Mouse (Mus musculus) myocyte (in vitro differentiated cells): Measurements from ENCODE around the gene Tdrd6.

ENCODE experiments used
- MAX ChIP-seq: IDR thresholded peaks from one replicate; pipeline ENCODE4 v1.6.1; 2011; ENCODE audit warnings: low read depth, mild to moderate bottlenecking, control low read depth
- MYOG ChIP-seq, 3 experiments: IDR thresholded peaks; one replicate each; pipeline ENCODE4 v1.6.1; 2011; ENCODE audit warnings: control low read depth in 2 of 3, low read depth in 2 of 3, mild to moderate bottlenecking in 2 of 3; ENCODE audit not compliant: insufficient read length in 2 of 3, control insufficient read depth in 1 of 3, insufficient read depth in 1 of 3
- POLR2A ChIP-seq: IDR thresholded peaks from one replicate; pipeline ENCODE4 v1.6.1; 2011; ENCODE audit warnings: low read depth, mild to moderate bottlenecking, control low read depth, moderate library complexity; ENCODE audit not compliant: insufficient read length
- POLR2AphosphoS2 ChIP-seq: IDR thresholded peaks from one replicate; pipeline ENCODE4 v1.6.1; 2011; ENCODE audit warnings: low read depth, control low read depth; ENCODE audit not compliant: insufficient read length
- REST ChIP-seq: IDR thresholded peaks from one replicate; pipeline ENCODE4 v1.6.1; 2011; ENCODE audit warnings: mild to moderate bottlenecking, control low read depth, moderate library complexity; ENCODE audit not compliant: insufficient read depth, insufficient read length
- USF1 ChIP-seq: IDR thresholded peaks from one replicate; pipeline ENCODE4 v1.6.1; 2011; ENCODE audit warnings: low read depth, mild to moderate bottlenecking, control low read depth, moderate library complexity

DNA sequence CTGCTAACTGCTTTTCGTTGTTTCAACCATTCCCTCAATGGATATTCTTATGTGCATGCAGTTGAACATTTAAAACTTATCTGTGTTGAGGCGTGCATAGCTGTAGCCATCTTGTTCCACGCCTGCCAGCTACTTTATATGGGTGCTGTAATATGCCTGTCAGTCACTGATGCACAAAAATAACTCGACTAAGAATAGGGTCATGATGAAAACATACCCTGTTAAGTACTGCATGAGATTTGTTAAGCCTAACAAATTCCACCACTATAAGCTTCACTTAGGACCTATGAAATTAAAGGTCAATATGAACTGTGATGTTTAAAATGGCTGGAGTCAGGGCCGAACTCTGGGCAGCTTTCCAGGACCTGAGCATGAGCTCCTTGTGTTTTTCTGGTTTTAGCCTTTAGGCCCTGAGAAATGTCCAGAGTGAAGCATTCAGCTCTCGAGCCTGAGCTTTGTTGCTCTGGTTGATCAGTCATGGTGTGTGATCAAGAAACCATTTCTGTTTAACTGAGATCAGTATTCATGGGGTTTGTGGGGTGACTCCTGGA lies 39.1 kb upstream of the Tdrd6 start:
- no peak for TF ChIP-seq USF1
- TF ChIP-seq MAX: no peak
- TF ChIP-seq POLR2A: no peak
- no peak for TF ChIP-seq REST
- TF ChIP-seq POLR2AphosphoS2: no peak
- TF ChIP-seq MYOG (IDR thresholded peaks at IDR 0.05; ENCODE audit: control insufficient read depth in 1 of 3, insufficient read depth in 1 of 3, insufficient read length in 2 of 3, low read depth in 2 of 3): no peak
